Mouse (Mus musculus): ENCODE data around the gene Nf2. TPM values are rescaled to one million over a fixed set of nuclear protein-coding genes. Genes with fewer than 3 reads are reported as not detected.

Nf2 gene
- polyA plus RNA-seq, 1 experiment from 2014 or later, result 48.1 TPM

DNA sequence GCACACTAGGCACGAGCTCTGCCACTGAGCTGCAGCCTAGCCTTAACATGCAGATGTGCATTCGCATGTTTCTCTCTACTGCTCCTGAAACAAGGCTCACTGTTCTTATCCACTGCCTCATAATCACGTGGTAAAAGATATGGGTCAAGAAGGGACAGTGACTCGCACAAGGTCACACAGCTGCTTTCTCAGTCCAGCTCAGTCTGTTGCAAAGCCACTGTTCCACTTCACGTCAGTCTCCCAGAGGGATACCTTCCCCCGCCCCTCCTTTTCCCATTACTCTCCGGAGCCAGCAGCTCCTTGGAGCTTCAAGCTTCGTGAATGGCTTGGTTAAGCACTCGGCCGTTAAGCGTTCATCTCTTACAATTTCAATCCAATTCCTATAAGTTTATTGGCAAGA, 128.9 kb downstream of the Nf2 start:
- H3K9ac ChIP-seq (ENCODE audit: low read depth, low read length), result no peak overlapping the region
- H3K27me3 ChIP-seq (ENCODE audit: control insufficient read depth, insufficient read depth, low read length), result no peaks in the 10 kb centered on the region
- no peaks in the 10 kb centered on the region; the same call in 1 of the 2 replicates for H3K9me3 ChIP-seq (ENCODE audit: control insufficient read depth, low read length)
- no peak for ATAC-seq (ENCODE audit: low FRiP score, low TSS enrichment)
- WGBS, result 59% methylated on average over 11 of the region's 11 CpGs
- H3K4me3 ChIP-seq (ENCODE audit: low read length), result no peak overlapping the region
- H3K4me1 ChIP-seq (ENCODE audit: control insufficient read depth, insufficient read depth, low read length), result 0 out of 2 replicates have a peak, but pooled peaks cover 3% of the 10 kb centered on the region
- peaks cover 4% of the 10 kb centered on the region; the same call in 1 of the 2 replicates for H3K36me3 ChIP-seq (ENCODE audit: control insufficient read depth, insufficient read depth, low read length)
- no peak overlapping the region for H3K4me2 ChIP-seq (replicated peaks; ENCODE audit: low read depth, low read length)
- H3K27ac ChIP-seq (ENCODE audit: low read depth, low read length), result no peak overlapping the region

DNA sequence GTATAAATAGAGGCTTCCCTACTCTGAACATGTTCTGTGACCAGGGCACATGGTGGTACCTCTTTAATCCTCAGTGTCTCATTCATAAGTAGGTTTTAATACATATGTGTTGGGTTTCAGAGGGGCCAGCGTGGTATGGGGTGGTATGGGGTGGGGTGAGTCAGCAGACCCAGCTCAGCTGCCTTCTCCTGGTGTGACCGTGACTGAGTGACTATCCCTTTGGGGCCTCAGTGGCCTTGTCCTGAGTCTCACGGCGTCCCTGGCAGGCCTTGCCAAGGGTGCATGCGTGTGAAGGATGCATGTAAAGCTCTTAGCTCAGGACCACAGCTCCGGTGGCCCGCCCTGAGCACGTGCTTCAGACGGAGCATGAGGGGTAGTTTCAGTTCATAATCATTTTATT, 129.4 kb downstream of the Nf2 start:
- Histone ChIP-seq H3K4me3 (ENCODE audit: low read length) (no peak overlapping the region), H3K9me3 (ENCODE audit: control insufficient read depth, low read length) (no peaks in the 10 kb centered on the region; the same call in 1 of the 2 replicates), H3K4me1 (ENCODE audit: control insufficient read depth, insufficient read depth, low read length) (0 out of 2 replicates have a peak, but pooled peaks cover 3% of the 10 kb centered on the region), H3K27me3 (ENCODE audit: control insufficient read depth, insufficient read depth, low read length) (no peaks in the 10 kb centered on the region), H3K27ac (ENCODE audit: low read depth, low read length) (no peak overlapping the region), H3K4me2 (replicated peaks; ENCODE audit: low read depth, low read length) (no peak overlapping the region), H3K9ac (ENCODE audit: low read depth, low read length) (no peak overlapping the region), H3K36me3 (ENCODE audit: control insufficient read depth, insufficient read depth, low read length) (peaks cover 3% of the 10 kb centered on the region; the same call in 1 of the 2 replicates)
- no peak for ATAC-seq (ENCODE audit: low FRiP score, low TSS enrichment)
- 92% methylated on average over 9 of the region's 9 CpGs for WGBS

DNA sequence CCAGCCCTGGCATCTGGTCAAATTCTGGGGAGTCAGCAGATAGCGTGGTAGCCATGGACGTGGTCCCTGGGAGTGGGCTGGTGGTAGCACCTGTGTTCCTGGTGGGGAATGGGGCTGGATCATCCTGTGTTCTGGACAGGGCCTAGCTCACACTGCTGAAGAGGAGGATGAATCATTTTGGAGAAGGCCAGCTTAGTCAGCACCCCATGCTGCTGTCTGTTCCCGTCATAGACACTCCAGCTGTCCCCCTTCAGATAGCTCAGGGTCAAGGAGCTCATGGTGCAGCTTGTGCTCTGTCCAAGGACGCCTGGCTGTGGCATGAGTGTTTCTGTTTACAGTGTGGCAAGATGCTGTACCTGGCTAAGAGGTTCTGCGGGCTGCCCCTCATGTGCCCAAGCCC, 130.8 kb downstream of the Nf2 start:
- Histone ChIP-seq H3K4me3 (ENCODE audit: low read length) (no peak overlapping the region), H3K4me1 (ENCODE audit: control insufficient read depth, insufficient read depth, low read length) (0 out of 2 replicates have a peak, but pooled peaks cover 3% of the 10 kb centered on the region), H3K4me2 (replicated peaks; ENCODE audit: low read depth, low read length) (no peak overlapping the region), H3K27me3 (ENCODE audit: control insufficient read depth, insufficient read depth, low read length) (no peaks in the 10 kb centered on the region), H3K27ac (ENCODE audit: low read depth, low read length) (no peak overlapping the region), H3K9me3 (ENCODE audit: control insufficient read depth, low read length) (no peaks in the 10 kb centered on the region; the same call in 1 of the 2 replicates), H3K36me3 (ENCODE audit: control insufficient read depth, insufficient read depth, low read length) (no peaks in the 10 kb centered on the region), H3K9ac (ENCODE audit: low read depth, low read length) (no peak overlapping the region)
- WGBS, result 79% methylated on average over 5 of the region's 5 CpGs
- no peak for ATAC-seq (ENCODE audit: low FRiP score, low TSS enrichment)

DNA sequence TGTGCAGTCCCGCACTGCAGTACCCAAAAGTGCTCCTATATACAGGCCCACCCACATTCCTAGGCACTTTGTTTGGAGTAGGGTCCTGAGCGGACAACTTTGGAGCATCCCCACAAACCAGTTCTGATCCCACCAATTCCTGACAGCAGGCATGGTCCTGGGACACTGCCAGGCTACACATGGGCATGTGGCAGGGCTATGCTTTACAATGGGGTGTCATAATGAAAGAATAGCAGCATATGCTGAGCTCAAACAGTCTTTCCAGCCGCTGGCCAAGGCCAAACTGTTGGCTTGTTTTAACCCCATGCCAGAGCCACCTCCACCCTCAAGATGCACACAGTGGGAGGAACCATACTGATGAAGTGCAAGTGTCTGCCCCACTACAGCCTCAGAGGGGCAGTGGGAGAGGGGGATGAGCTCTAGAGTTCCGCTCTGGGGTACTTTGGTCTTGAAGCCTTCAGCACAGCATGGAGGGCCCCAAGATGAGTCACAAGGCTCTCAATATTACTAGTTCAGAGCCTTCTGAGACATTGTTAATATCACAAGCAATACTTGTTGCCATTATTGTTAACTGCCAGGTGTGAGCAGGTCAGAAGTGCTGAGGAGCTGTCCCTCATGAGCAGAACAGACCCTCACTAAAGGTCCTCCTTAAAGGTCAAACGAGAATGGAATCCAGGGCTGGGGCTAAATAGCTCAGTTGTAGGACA, 132.7 kb downstream of the Nf2 start:
- no peak for ATAC-seq (ENCODE audit: low FRiP score, low TSS enrichment)
- H3K4me1 ChIP-seq (ENCODE audit: control insufficient read depth, insufficient read depth, low read length), result 0 out of 2 replicates have a peak, but pooled peaks cover 2% of the 10 kb centered on the region
- WGBS, result 86% methylated on average over 5 of the region's 5 CpGs

More for the DNA sequence above, 132.7 kb downstream of the Nf2 start:
- Histone ChIP-seq H3K9ac (ENCODE audit: low read depth, low read length) (no peak overlapping the region), H3K4me2 (replicated peaks; ENCODE audit: low read depth, low read length) (no peak overlapping the region), H3K4me3 (ENCODE audit: low read length) (no peak overlapping the region), H3K27ac (ENCODE audit: low read depth, low read length) (no peak overlapping the region), H3K36me3 (ENCODE audit: control insufficient read depth, insufficient read depth, low read length) (no peaks in the 10 kb centered on the region), H3K9me3 (ENCODE audit: control insufficient read depth, low read length) (no peaks in the 10 kb centered on the region; the same call in 1 of the 2 replicates), H3K27me3 (ENCODE audit: control insufficient read depth, insufficient read depth, low read length) (no peaks in the 10 kb centered on the region)

Small RNA genes lying within 50 kb of the gene (microRNA-seq; reads per million reads assigned to microRNA genes)
- not detected for gene Mir6918

Other genes with a start within 250 kb of the Nf2 start
- not detected in 2 replicates for gene Gm11032, start 229.5 kb downstream of the Nf2 start, polyA plus RNA-seq (2014; fragmentation: Nextera tagmentation; extraction: Ambion mirVana)
- 20.9 and 36.2 TPM in 2 replicates for gene Ascc2, start 211.8 kb downstream of the Nf2 start, polyA plus RNA-seq (2014; fragmentation: Nextera tagmentation; extraction: Ambion mirVana)
- gene Uqcr10, start 145.2 kb downstream of the Nf2 start, polyA plus RNA-seq (2014; fragmentation: Nextera tagmentation; extraction: Ambion mirVana), result 800 and 1,083 TPM in 2 replicates
- 59.8 and 77.4 TPM in 2 replicates for gene Zmat5, start 144.9 kb downstream of the Nf2 start, polyA plus RNA-seq (2014; fragmentation: Nextera tagmentation; extraction: Ambion mirVana)
- gene Cabp7, start 102.8 kb downstream of the Nf2 start, polyA plus RNA-seq (2014; fragmentation: Nextera tagmentation; extraction: Ambion mirVana), result 0.13 TPM in 1 of 2 replicates, not detected in the other
- gene Nipsnap1, start 24.4 kb upstream of the Nf2 start, polyA plus RNA-seq (2014; fragmentation: Nextera tagmentation; extraction: Ambion mirVana), result 56.4 and 67.4 TPM in 2 replicates
- 39.4 and 47.1 TPM in 2 replicates for gene Thoc5, start 45.8 kb upstream of the Nf2 start, polyA plus RNA-seq (2014; fragmentation: Nextera tagmentation; extraction: Ambion mirVana)
- 0.22 and 0.23 TPM in 2 replicates for gene Nefh, start 98.5 kb upstream of the Nf2 start, polyA plus RNA-seq (2014; fragmentation: Nextera tagmentation; extraction: Ambion mirVana)
- 35.1 and 62.6 TPM in 2 replicates for gene Ap1b1, start 137.3 kb upstream of the Nf2 start, polyA plus RNA-seq (2014; fragmentation: Nextera tagmentation; extraction: Ambion mirVana)
- gene Rasl10a, start 208.6 kb upstream of the Nf2 start, polyA plus RNA-seq (2014; fragmentation: Nextera tagmentation; extraction: Ambion mirVana), result 4.1 and 4.6 TPM in 2 replicates
- 30.2 and 47.3 TPM in 2 replicates for gene Gas2l1, start 215.8 kb upstream of the Nf2 start, polyA plus RNA-seq (2014; fragmentation: Nextera tagmentation; extraction: Ambion mirVana)
- gene Rhbdd3, start 249.4 kb upstream of the Nf2 start, polyA plus RNA-seq (2014; fragmentation: Nextera tagmentation; extraction: Ambion mirVana), result 25.5 and 29.0 TPM in 2 replicates
- 506 and 517 TPM in 2 replicates for gene Ewsr1, start 249.7 kb upstream of the Nf2 start, polyA plus RNA-seq (2014; fragmentation: Nextera tagmentation; extraction: Ambion mirVana)